Mouse (Mus musculus): ENCODE measurements around the gene Stac2. TPM values are rescaled to one million over a fixed set of nuclear protein-coding genes. Genes with fewer than 3 reads are reported as not detected.

Stac2 gene
- polyA plus RNA-seq, 1 experiment from 2014 or later, result 0.35 TPM

GRCm38 (mm10) chr11:98046466-98046865 lies 6.8 kb downstream of the Stac2 start:
- H3K4me2 ChIP-seq (ENCODE audit: low read length), result no peak overlapping the region
- WGBS, result 60% methylated on average over 1 of the region's 1 CpGs
- no peaks in the 10 kb centered on the region for H3K9me3 ChIP-seq (ENCODE audit: control insufficient read depth, low read length)
- H3K36me3 ChIP-seq (ENCODE audit: control insufficient read depth, insufficient read depth, low read length), result no peaks in the 10 kb centered on the region
- H3K4me3 ChIP-seq (ENCODE audit: low read depth, low read length), result no peak overlapping the region
- H3K27me3 ChIP-seq (replicated peaks; ENCODE audit: control insufficient read depth, insufficient read depth, low read length), result peaks cover 30% of the 10 kb centered on the region
- ATAC-seq (replicated peaks; ENCODE audit: low FRiP score, low TSS enrichment, low read depth) (no peak), DNase-seq (ENCODE audit: low spot score) (no peak)
- no peak overlapping the region for H3K9ac ChIP-seq (ENCODE audit: low read length)
- no peak overlapping the region for H3K27ac ChIP-seq (ENCODE audit: low read depth)
- no peaks in the 10 kb centered on the region for H3K4me1 ChIP-seq (replicated peaks; ENCODE audit: control insufficient read depth, insufficient read depth, low read length)

GRCm38 (mm10) chr11:98045596-98045995 lies 7.7 kb downstream of the Stac2 start:
- 69% methylated on average over 4 of the region's 4 CpGs for WGBS
- H3K4me2 ChIP-seq (ENCODE audit: low read length), result no peak overlapping the region
- ATAC-seq (replicated peaks; ENCODE audit: low FRiP score, low TSS enrichment, low read depth), result no peak

GRCm38 (mm10) chr11:98044074-98044473 lies 9.2 kb downstream of the Stac2 start:
- Histone ChIP-seq H3K4me3 (ENCODE audit: low read depth, low read length) (no peak overlapping the region), H3K27ac (ENCODE audit: low read depth) (no peak overlapping the region), H3K9ac (ENCODE audit: low read length) (no peak overlapping the region), H3K4me1 (replicated peaks; ENCODE audit: control insufficient read depth, insufficient read depth, low read length) (no peaks in the 10 kb centered on the region), H3K36me3 (ENCODE audit: control insufficient read depth, insufficient read depth, low read length) (no peaks in the 10 kb centered on the region), H3K27me3 (replicated peaks; ENCODE audit: control insufficient read depth, insufficient read depth, low read length) (peaks cover 10% of the 10 kb centered on the region; the same call in 1 of the 2 replicates), H3K4me2 (ENCODE audit: low read length) (no peak overlapping the region), H3K9me3 (ENCODE audit: control insufficient read depth, low read length) (no peaks in the 10 kb centered on the region)
- 67% methylated on average over 5 of the region's 5 CpGs for WGBS
- no peak for ATAC-seq (replicated peaks; ENCODE audit: low FRiP score, low TSS enrichment, low read depth)
- no peak for DNase-seq (ENCODE audit: low spot score)

More at GRCm38 (mm10) chr11:98045596-98045995, 7.7 kb downstream of the Stac2 start:
- Histone ChIP-seq H3K9me3 (ENCODE audit: control insufficient read depth, low read length) (no peaks in the 10 kb centered on the region), H3K4me3 (ENCODE audit: low read depth, low read length) (no peak overlapping the region), H3K4me1 (replicated peaks; ENCODE audit: control insufficient read depth, insufficient read depth, low read length) (no peaks in the 10 kb centered on the region), H3K9ac (ENCODE audit: low read length) (no peak overlapping the region), H3K27ac (ENCODE audit: low read depth) (no peak overlapping the region), H3K36me3 (ENCODE audit: control insufficient read depth, insufficient read depth, low read length) (no peaks in the 10 kb centered on the region), H3K27me3 (replicated peaks; ENCODE audit: control insufficient read depth, insufficient read depth, low read length) (peaks cover 21% of the 10 kb centered on the region)
- no peak for DNase-seq (ENCODE audit: low spot score)

GRCm38 (mm10) chr11:98042741-98043140 lies 10.5 kb downstream of the Stac2 start:
- no peaks in the 10 kb centered on the region for H3K4me1 ChIP-seq (replicated peaks; ENCODE audit: control insufficient read depth, insufficient read depth, low read length)
- WGBS, result 81% methylated on average over 6 of the region's 6 CpGs
- no peak overlapping the region for H3K9ac ChIP-seq (ENCODE audit: low read length)
- DNase-seq (ENCODE audit: low spot score) (no peak), ATAC-seq (replicated peaks; ENCODE audit: low FRiP score, low TSS enrichment, low read depth) (no peak)
- H3K27ac ChIP-seq (ENCODE audit: low read depth), result no peak overlapping the region
- no peak overlapping the region for H3K4me2 ChIP-seq (ENCODE audit: low read length)
- H3K36me3 ChIP-seq (ENCODE audit: control insufficient read depth, insufficient read depth, low read length), result no peaks in the 10 kb centered on the region
- H3K27me3 ChIP-seq (replicated peaks; ENCODE audit: control insufficient read depth, insufficient read depth, low read length), result 0 out of 2 replicates have a peak, but pooled peaks cover 2% of the 10 kb centered on the region
- no peak overlapping the region for H3K4me3 ChIP-seq (ENCODE audit: low read depth, low read length)
- no peaks in the 10 kb centered on the region for H3K9me3 ChIP-seq (ENCODE audit: control insufficient read depth, low read length)

GRCm38 (mm10) chr11:98040975-98041374 lies 12.3 kb downstream of the Stac2 start:
- WGBS, result 83% methylated on average over 8 of the region's 8 CpGs
- Histone ChIP-seq H3K36me3 (ENCODE audit: control insufficient read depth, insufficient read depth, low read length) (no peaks in the 10 kb centered on the region), H3K4me2 (ENCODE audit: low read length) (no peak overlapping the region), H3K27me3 (replicated peaks; ENCODE audit: control insufficient read depth, insufficient read depth, low read length) (peaks cover 7% of the 10 kb centered on the region), H3K4me3 (ENCODE audit: low read depth, low read length) (no peak overlapping the region), H3K27ac (ENCODE audit: low read depth) (no peak overlapping the region), H3K9ac (ENCODE audit: low read length) (no peak overlapping the region), H3K4me1 (replicated peaks; ENCODE audit: control insufficient read depth, insufficient read depth, low read length) (no peaks in the 10 kb centered on the region), H3K9me3 (ENCODE audit: control insufficient read depth, low read length) (no peaks in the 10 kb centered on the region)
- ATAC-seq (replicated peaks; ENCODE audit: low FRiP score, low TSS enrichment, low read depth) (no peak), DNase-seq (ENCODE audit: low spot score) (no peak)

- Histone ChIP-seq H3K27ac (ENCODE audit: low read depth) (no peak overlapping the region), H3K27me3 (replicated peaks; ENCODE audit: control insufficient read depth, insufficient read depth, low read length) (peaks cover 13% of the 10 kb centered on the region), H3K36me3 (ENCODE audit: control insufficient read depth, insufficient read depth, low read length) (no peaks in the 10 kb centered on the region), H3K4me3 (ENCODE audit: low read depth, low read length) (no peak overlapping the region), H3K4me1 (replicated peaks; ENCODE audit: control insufficient read depth, insufficient read depth, low read length) (peaks cover 5% of the 10 kb centered on the region; the same call in 1 of the 2 replicates), H3K9me3 (ENCODE audit: control insufficient read depth, low read length) (no peaks in the 10 kb centered on the region), H3K4me2 (ENCODE audit: low read length) (no peak overlapping the region), H3K9ac (ENCODE audit: low read length) (no peak overlapping the region)
- DNase-seq (ENCODE audit: low spot score) (no peak), ATAC-seq (replicated peaks; ENCODE audit: low FRiP score, low TSS enrichment, low read depth) (no peak)
- 63% methylated on average over 14 of the region's 14 CpGs for WGBS
Measured at GRCm38 (mm10) chr11:98037871-98038270, 15.4 kb downstream of the Stac2 start.

- no peaks in the 10 kb centered on the region for H3K9me3 ChIP-seq (ENCODE audit: control insufficient read depth, low read length)
- H3K27me3 ChIP-seq (replicated peaks; ENCODE audit: control insufficient read depth, insufficient read depth, low read length), result peaks cover 13% of the 10 kb centered on the region
- peaks cover 3% of the 10 kb centered on the region for H3K36me3 ChIP-seq (ENCODE audit: control insufficient read depth, insufficient read depth, low read length)
- whole genome bisulfite sequencing, result under 1% methylated on average over 27 of the region's 27 CpGs
- H3K4me3 ChIP-seq (ENCODE audit: low read depth, low read length), result peak overlapping the region; percentile 17; the same call in 1 of the 2 replicates
- peak overlapping the region; percentile 35; the same call in 1 of the 2 replicates for H3K9ac ChIP-seq (ENCODE audit: low read length)
- peaks cover 5% of the 10 kb centered on the region; the same call in 1 of the 2 replicates for H3K4me1 ChIP-seq (replicated peaks; ENCODE audit: control insufficient read depth, insufficient read depth, low read length)
- H3K27ac ChIP-seq (ENCODE audit: low read depth), result no peak overlapping the region
- peak; percentile 64 for DNase-seq (ENCODE audit: low spot score)
- peak; percentile 57; the same call in 1 of the 2 replicates for ATAC-seq (replicated peaks; ENCODE audit: low FRiP score, low TSS enrichment, low read depth)
- H3K4me2 ChIP-seq (ENCODE audit: low read length), result peak overlapping the region; percentile 57
Measured at GRCm38 (mm10) chr11:98035977-98036377, 17.3 kb downstream of the Stac2 start.

- Histone ChIP-seq H3K4me1 (replicated peaks; ENCODE audit: control insufficient read depth, insufficient read depth, low read length) (peaks cover 5% of the 10 kb centered on the region; the same call in 1 of the 2 replicates), H3K4me2 (ENCODE audit: low read length) (no peak overlapping the region), H3K9me3 (ENCODE audit: control insufficient read depth, low read length) (no peaks in the 10 kb centered on the region), H3K27ac (ENCODE audit: low read depth) (no peak overlapping the region), H3K9ac (ENCODE audit: low read length) (no peak overlapping the region), H3K27me3 (replicated peaks; ENCODE audit: control insufficient read depth, insufficient read depth, low read length) (peaks cover 13% of the 10 kb centered on the region), H3K36me3 (ENCODE audit: control insufficient read depth, insufficient read depth, low read length) (peaks cover 15% of the 10 kb centered on the region), H3K4me3 (ENCODE audit: low read depth, low read length) (no peak overlapping the region)
- DNase-seq (ENCODE audit: low spot score) (no peak), ATAC-seq (replicated peaks; ENCODE audit: low FRiP score, low TSS enrichment, low read depth) (no peak)
- 47% methylated on average over 4 of the region's 4 CpGs for WGBS
Measured at GRCm38 (mm10) chr11:98034840-98035239, 18.4 kb downstream of the Stac2 start.

- no peak overlapping the region for H3K9ac ChIP-seq (ENCODE audit: low read length)
- DNase-seq (ENCODE audit: low spot score), result no peak
- no peak overlapping the region for H3K4me2 ChIP-seq (ENCODE audit: low read length)
- ATAC-seq (replicated peaks; ENCODE audit: low FRiP score, low TSS enrichment, low read depth), result no peak
- H3K27ac ChIP-seq (ENCODE audit: low read depth), result no peak overlapping the region
- H3K4me1 ChIP-seq (replicated peaks; ENCODE audit: control insufficient read depth, insufficient read depth, low read length), result peaks cover 5% of the 10 kb centered on the region; the same call in 1 of the 2 replicates
- no peaks in the 10 kb centered on the region for H3K9me3 ChIP-seq (ENCODE audit: control insufficient read depth, low read length)
- peaks cover 22% of the 10 kb centered on the region for H3K36me3 ChIP-seq (ENCODE audit: control insufficient read depth, insufficient read depth, low read length)
- H3K27me3 ChIP-seq (replicated peaks; ENCODE audit: control insufficient read depth, insufficient read depth, low read length), result peaks cover 13% of the 10 kb centered on the region
- 87% methylated on average over 5 of the region's 5 CpGs for WGBS
- H3K4me3 ChIP-seq (ENCODE audit: low read depth, low read length), result no peak overlapping the region
Measured at GRCm38 (mm10) chr11:98034061-98034460, 19.2 kb downstream of the Stac2 start.
